Mouse (Mus musculus): ENCODE results near the gene A930004D18Rik. TPM values are rescaled to one million over a fixed set of nuclear protein-coding genes. Genes with fewer than 3 reads are reported as not detected.

The A930004D18Rik gene
- total RNA-seq, 2 experiments from 2014 or later, result 2.7 to 5.0 TPM

DNA sequence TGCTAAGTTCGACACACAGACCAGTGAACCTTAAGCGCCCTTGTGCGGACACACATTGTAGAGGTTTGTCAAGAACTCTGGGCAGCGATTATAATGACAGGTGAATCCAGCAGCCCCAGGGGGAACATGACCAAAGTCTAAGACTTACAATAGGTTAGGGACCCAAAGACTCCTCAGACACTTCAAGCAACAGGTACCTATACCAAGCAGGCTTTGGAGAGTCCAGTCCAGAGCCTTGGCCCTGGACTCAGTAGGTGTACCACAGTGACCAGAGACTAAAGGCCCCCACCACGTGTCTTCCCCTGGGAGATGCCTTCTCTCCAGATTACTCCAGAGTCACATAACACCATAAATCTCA lies 5.0 kb downstream of the A930004D18Rik start:
- Histone ChIP-seq H3K4me3 (no peak overlapping the region), H3K27ac (no peak overlapping the region)
- TF ChIP-seq CTCF (IDR thresholded peaks at IDR 0.05), result no peak
- intact Hi-C loops (cut with DNase I), result loop anchor here (10.0 kb wide), 1 partner anchor 1342 kb away; the partner anchor contains the start of gene Msrb2
- DNase-seq (ENCODE audit: extremely low spot score in 1 of 2, low spot score in 2 of 2), result no peak

DNA sequence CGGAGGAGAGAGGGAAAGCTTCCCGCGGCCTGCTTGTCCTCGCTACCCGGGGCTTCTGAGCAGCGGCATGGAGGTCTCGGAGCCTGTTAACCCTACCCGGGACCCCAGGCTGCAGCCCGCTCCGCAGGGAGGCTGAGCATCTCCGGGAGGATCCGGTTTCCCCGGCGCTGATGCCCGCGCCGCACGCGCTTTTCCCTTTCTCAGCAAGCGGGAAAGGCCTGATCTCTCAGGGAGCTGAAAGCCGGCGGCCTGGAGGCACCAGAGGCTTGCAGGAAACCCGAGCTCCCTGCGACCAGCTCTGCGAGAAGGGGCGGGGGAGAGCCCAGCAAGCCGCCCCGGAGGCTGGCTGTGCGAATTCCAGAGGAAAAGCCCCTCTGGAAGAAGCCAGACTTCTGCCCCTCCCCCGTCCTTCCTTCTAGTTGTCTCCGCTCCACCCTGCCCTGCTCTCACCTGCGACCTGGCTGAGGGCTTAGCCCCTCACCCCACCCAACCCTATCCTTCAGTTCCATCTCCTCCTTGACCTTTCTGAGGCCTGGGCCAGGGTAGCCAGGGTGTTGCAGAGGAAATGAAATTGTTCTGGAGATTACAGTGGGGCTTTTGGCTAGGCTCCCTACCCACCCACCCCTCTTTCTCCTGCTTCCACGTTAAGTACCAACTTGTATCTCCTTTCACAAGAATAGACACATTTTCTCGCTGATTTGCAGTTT lies 5.6 kb downstream of the A930004D18Rik start:
- Histone ChIP-seq H3K4me3 (peak overlapping the region; percentile 44), H3K27ac (peak overlapping the region; percentile 69)
- TF ChIP-seq CTCF (IDR thresholded peaks at IDR 0.05), result no peak
- DNase-seq (ENCODE audit: extremely low spot score in 1 of 2, low spot score in 2 of 2), result peak in 1 of 2 experiments; percentile 54
- intact Hi-C loops (cut with DNase I), result loop anchor here (1.0 to 10.0 kb wide), 2 partner anchors 15 to 1343 kb away; partner anchors contain the start of gene Msrb2

DNA sequence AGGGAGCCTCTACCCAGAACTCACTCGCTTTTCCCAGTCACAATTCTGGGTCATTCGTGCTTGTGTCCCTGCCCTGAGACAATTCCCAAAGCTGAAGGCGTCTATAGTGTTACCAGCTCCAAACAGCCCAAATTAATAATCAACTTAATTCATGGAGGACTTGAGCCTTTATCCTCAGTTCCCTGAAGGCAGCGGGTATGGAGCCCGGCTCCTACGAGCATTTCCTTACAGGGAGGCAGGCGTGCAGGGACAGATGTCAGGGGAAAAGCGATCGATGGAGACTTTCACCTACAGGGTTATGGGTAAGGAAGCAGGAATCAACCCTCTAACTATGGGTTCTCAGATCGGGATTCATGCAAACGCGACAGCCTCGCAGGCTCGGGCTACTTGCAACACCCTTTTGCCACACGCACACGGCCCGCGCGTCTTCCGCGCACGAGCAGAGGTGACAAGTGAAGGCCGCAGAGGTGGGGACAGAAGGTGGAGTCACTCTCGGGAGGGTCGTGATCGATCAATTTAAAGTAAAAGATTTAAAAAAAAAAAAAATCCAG lies 6.2 kb downstream of the A930004D18Rik start:
- TF ChIP-seq CTCF (IDR thresholded peaks at IDR 0.05), result no peak
- Histone ChIP-seq H3K27ac (peak overlapping the region; percentile 69), H3K4me3 (peak overlapping the region; percentile 44)
- peak in 1 of 2 experiments; percentile 49 for DNase-seq (ENCODE audit: extremely low spot score in 1 of 2, low spot score in 2 of 2)
- intact Hi-C loops (cut with DNase I), result loop anchor here (1.0 to 10.0 kb wide), 2 partner anchors 16 to 1343 kb away; partner anchors contain the start of gene Msrb2

DNA sequence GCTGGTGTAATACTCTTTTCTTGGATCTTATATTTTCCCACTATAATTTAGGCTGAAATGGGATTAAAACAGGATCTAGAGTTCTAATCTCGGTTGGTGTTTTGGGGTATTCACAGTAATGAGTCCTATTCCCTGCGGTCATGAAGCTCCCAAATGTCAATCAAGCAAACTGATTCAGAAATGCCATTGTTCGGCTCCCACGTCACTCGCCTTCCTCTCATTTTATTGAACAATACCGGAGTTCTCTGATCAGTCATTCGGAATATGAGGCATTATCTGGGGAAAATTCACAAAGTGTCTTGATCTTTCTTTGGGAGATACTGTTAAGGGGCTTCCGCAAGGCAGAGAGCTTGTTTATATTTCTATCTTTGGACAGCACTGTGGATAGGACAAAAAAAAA lies 7.0 kb downstream of the A930004D18Rik start:
- no peak for DNase-seq (ENCODE audit: extremely low spot score in 1 of 2, low spot score in 2 of 2)
- Histone ChIP-seq H3K27ac (no peak overlapping the region), H3K4me3 (no peak overlapping the region)
- TF ChIP-seq CTCF (IDR thresholded peaks at IDR 0.05), result no peak
- intact Hi-C loops (cut with DNase I), result loop anchor here (10.0 kb wide), 1 partner anchor 1344 kb away; the partner anchor contains the start of gene Msrb2

DNA sequence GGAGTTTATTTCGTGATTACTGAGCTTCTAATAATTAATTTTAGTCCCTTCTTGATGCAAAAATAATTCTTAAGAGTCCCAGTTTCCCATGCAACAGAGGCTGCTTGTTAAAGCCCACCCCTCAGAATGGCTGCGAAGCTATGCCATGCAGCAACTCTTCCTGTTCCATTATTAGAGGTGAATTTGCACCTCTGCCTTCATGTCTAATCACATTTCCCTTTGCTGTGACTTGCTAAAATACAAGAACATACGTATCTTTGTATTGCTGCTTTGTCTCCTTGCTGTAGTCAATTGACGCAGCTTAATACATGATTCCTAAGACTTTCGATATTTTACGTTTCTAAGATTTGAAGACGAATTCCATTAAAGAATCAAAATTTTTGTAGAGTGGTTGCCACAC lies 7.9 kb downstream of the A930004D18Rik start:
- intact Hi-C loops (cut with DNase I), result loop anchor here (2.0 to 10.0 kb wide), 13 partner anchors 33 to 1345 kb away; partner anchors contain the start of genes Bmi1, Dnajc1, Msrb2 and Nebl
- DNase-seq (ENCODE audit: extremely low spot score in 1 of 2, low spot score in 2 of 2), result no peak
- no peak overlapping the region for H3K4me3 ChIP-seq
- no peak overlapping the region for H3K27ac ChIP-seq
- TF ChIP-seq CTCF (IDR thresholded peaks at IDR 0.05), result no peak

DNA sequence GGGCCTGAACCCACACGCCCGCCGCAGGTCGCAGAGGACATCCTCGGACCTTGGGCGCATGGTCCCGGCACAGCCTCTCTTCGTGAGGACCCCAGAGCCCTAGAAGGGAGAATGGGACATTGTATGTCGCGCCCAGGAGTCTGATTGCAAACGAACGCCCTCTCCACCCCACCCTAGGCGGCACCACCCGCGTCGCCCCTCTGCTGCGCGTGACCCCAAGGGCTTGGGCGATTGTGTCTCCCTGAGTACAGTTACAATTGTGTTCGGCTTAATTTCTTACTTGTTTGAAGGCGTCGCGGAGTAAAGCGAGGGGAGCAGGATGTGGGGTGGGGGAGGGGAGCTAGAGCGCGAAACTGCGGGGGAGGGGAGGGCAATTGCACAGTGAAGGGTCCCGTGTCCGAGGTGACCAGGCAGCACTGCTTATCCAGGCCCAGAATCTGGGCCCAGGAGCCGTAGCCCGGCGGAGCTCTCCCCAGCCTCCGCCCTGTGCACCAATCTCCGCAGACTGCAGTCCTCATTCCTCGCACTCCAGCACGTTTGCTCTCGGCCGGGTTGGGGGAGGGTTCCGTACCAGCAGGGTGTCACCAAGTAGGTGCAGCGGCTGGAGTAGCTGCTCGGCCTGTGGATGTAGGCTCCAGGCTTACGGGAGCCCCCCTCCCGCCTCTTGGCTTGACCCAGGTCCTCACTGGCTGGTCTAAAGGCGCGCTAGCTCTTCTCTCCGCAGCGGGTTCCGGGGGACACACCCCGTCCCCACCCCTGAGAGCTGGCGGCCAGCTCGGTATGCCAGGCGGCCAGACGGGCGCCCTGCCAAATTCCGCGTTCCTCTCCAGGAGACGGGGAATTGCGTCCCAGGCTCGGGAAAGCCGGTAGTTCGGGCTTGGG lies 9.2 kb downstream of the A930004D18Rik start:
- intact Hi-C loops (cut with DNase I), result loop anchor here (2.0 to 10.0 kb wide), 12 partner anchors 34 to 1316 kb away; partner anchors contain the start of genes Bmi1, Dnajc1, Nebl and Spag6
- Histone ChIP-seq H3K4me3 (peak overlapping the region; percentile 73), H3K27ac (peak overlapping the region; percentile 87)
- TF ChIP-seq CTCF (IDR thresholded peaks at IDR 0.05), result no peak; the same call in 1 of the 2 replicates
- DNase-seq (ENCODE audit: extremely low spot score in 1 of 2, low spot score in 2 of 2), result peak; percentile 80 to 84

DNA sequence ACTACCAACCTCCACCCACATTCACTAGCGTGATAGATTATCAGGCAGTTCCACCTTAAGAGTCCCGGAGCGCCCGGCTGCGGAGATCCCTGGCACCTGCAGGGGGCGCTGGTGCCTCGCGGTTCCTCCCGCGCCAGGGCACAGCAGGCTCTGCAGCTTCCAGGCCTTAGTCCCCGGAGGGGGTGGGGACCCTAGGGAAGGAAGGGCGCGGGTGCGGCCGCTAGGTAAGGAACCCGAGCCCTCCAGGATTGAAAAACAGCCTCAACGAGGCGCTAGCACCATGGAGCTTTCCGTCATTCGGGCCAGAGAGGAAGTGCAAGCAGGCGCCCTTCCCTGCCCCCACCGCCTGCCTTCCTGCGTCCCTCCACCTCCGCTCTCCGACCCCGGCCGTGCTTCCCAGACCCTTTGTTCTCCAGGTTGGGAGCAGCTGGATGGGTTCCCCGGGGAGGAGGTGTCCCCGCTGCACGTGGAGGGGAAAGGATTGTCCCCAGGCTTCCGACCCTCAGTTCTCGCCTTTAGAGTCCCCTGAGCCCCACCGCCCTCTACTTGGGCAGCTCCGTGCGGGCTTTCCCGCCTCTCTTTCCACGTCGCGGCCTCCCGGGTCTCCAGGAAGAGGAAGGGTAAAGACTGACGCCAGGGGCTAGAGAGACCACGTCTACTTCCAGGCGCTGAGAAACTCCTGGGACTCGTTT lies 9.9 kb downstream of the A930004D18Rik start:
- H3K4me3 ChIP-seq, result peak overlapping the region; percentile 73

DNA sequence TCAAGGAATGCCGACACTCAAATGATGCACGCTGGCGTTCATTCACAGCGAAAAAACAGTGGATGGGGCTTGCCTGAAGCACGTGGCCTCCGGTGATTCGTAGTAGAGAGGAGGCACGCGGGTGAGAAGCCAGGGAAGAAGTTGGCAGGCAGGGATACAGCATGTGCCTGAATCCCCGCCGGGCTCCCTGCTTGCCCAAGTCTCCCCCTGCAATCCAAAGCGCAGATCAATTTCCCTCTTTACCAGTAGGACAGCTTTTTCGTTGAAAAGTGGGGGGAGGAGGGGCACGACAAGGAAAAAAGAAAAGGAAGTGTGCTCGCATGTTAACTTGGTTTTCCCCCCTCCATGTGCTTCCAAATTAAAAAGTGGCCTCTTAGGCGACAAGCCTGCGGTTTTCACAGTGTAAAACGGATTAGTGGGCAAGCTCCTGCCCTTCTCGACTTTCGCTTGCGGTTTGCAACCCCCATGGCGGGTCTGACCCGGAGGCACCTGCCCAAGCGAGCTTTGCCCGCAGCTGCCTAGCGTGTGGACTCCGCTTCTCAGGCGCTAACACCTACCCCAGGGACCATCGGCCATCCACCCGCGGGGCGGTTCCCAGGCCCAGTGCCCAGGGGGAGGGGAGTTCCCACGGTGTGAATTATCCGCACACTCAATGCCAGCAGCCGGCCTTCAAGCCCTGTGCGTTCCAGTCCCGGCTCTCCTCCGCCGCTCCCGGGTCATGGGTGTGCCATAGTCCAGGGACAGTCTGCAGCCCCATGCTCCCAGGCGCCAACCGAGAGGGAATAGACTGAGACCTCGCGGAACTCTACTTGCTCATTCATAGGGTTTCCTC lies 11.2 kb downstream of the A930004D18Rik start:
- Histone ChIP-seq H3K27ac (no peak overlapping the region; the same call in 1 of the 2 replicates), H3K4me3 (peak overlapping the region; percentile 73)
- intact Hi-C loops (cut with DNase I), result loop anchor here (2.0 to 10.0 kb wide), 12 partner anchors 36 to 1318 kb away; partner anchors contain the start of genes Bmi1, Dnajc1, Nebl and Spag6
- TF ChIP-seq CTCF (IDR thresholded peaks at IDR 0.05), result no peak; the same call in 1 of the 2 replicates
- peak; percentile 38 to 46 for DNase-seq (ENCODE audit: extremely low spot score in 1 of 2, low spot score in 2 of 2)

More for the DNA sequence above, 9.9 kb downstream of the A930004D18Rik start:
- H3K27ac ChIP-seq, result peak overlapping the region; percentile 87
- TF ChIP-seq CTCF (IDR thresholded peaks at IDR 0.05), result peak; percentile 99
- DNase-seq (ENCODE audit: extremely low spot score in 1 of 2, low spot score in 2 of 2), result peak; percentile 94 to 95
- intact Hi-C loops (cut with DNase I), result loop anchor here (2.0 to 10.0 kb wide), 13 partner anchors 35 to 1317 kb away; partner anchors contain the start of genes Bmi1, Dnajc1, Nebl and Spag6

DNA sequence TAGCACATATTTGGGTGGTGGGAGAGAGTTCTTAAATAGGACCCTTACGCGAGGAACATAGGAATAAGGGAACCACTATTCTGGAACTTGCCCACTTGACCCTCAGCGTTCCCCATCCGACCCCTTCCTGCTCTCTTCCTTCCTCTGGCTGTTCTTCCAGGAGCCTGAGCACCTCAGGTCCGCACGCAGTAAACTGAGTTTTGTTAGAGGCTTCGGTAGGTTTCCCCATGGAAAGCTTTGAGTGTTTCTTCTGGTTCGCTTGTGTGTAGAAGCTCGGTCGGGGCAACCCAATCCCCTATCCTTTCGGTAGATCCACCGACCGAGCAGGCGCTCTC lies 11.8 kb downstream of the A930004D18Rik start:
- TF ChIP-seq CTCF (IDR thresholded peaks at IDR 0.05), result no peak
- Histone ChIP-seq H3K27ac (no peak overlapping the region), H3K4me3 (peak overlapping the region; percentile 73)
- intact Hi-C loops (cut with DNase I), result loop anchor here (2.0 to 10.0 kb wide), 12 partner anchors 37 to 1319 kb away; partner anchors contain the start of genes Bmi1, Dnajc1, Nebl and Spag6
- DNase-seq (ENCODE audit: extremely low spot score in 1 of 2, low spot score in 2 of 2), result no peak

DNA sequence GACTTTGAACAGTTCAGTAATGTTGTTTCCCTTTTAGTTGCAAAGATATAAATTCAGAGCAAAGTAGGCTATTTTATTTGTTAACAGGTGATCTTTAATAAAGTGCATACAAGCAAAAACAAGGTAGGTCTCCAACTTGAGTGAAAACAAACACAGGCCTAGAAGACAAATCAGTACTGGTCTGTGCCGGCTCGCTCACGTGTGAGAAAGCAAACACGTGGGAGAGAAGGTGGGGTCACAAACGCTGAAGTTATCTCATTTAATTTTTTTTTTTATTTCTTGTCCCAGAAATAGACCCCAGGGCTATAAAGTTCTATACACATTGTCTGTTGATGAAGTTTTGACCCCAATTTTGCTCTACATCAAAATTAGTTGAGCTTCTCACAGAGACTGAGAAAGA lies 12.4 kb downstream of the A930004D18Rik start:
- DNase-seq (ENCODE audit: extremely low spot score in 1 of 2, low spot score in 2 of 2), result no peak
- intact Hi-C loops (cut with DNase I), result loop anchor here (5.0 to 10.0 kb wide), 11 partner anchors 37 to 1320 kb away; partner anchors contain the start of genes Bmi1, Dnajc1, Nebl and Spag6
- no peak for TF ChIP-seq CTCF (IDR thresholded peaks at IDR 0.05)
- H3K4me3 ChIP-seq, result no peak overlapping the region
- H3K27ac ChIP-seq, result no peak overlapping the region

Measured in left cerebral cortex, adult 2 months (tissue).